Mouse (Mus musculus) C2C12 (cell line): Measurements from ENCODE around the gene Tnfrsf12a. TPM values are rescaled to one million over a fixed set of nuclear protein-coding genes. Genes with fewer than 3 reads are reported as not detected.

Experiments used
- H3K27me3 ChIP-seq: one replicate; pipeline ENCODE4 v1.6.1; 2011; ENCODE audit not compliant: control insufficient read depth, insufficient read depth, insufficient read length
- H3K36me3 ChIP-seq: one replicate; pipeline ENCODE4 v1.6.1; 2011; ENCODE audit not compliant: control insufficient read depth, insufficient read depth
- H3K4me3 ChIP-seq: one replicate; pipeline ENCODE4 v1.5.1; 2011; ENCODE audit warnings: mild to moderate bottlenecking, control low read depth; ENCODE audit not compliant: poor library complexity, insufficient read depth, severe bottlenecking
- H3K79me2 ChIP-seq: one replicate; pipeline ENCODE4 v1.6.1; 2011; ENCODE audit not compliant: control insufficient read depth, insufficient read depth
- H3K79me3 ChIP-seq: one replicate; pipeline ENCODE4 v1.6.1; 2011; ENCODE audit warnings: low read depth, control low read depth
- H3ac ChIP-seq: one replicate; pipeline ENCODE3; 2011; ENCODE audit warnings: low read depth; ENCODE audit not compliant: control insufficient read depth, insufficient read length
- CEBPB ChIP-seq: IDR thresholded peaks from one replicate; pipeline ENCODE4 v1.6.1; 2011; ENCODE audit warnings: low read depth, mild to moderate bottlenecking, control low read depth, moderate library complexity
- CTCF ChIP-seq: IDR thresholded peaks from one replicate; pipeline ENCODE4 v1.5.1; 2011; ENCODE audit not compliant: control insufficient read depth, insufficient read depth, insufficient read length
- FOSL1 ChIP-seq: IDR thresholded peaks from one replicate; pipeline ENCODE4 v1.8.0; 2011; ENCODE audit warnings: mild to moderate bottlenecking, low read length; ENCODE audit not compliant: poor library complexity, insufficient read depth, severe bottlenecking
- MAX ChIP-seq: IDR thresholded peaks from one replicate; pipeline ENCODE4 v1.6.1; 2011; ENCODE audit warnings: mild to moderate bottlenecking, control low read depth
- MYOD1 ChIP-seq: IDR thresholded peaks from one replicate; pipeline ENCODE4 v1.6.1; 2011; ENCODE audit warnings: low read depth; ENCODE audit not compliant: control insufficient read depth, insufficient read length
- MYOG ChIP-seq: IDR thresholded peaks from one replicate; pipeline ENCODE4 v1.6.1; 2011; ENCODE audit not compliant: control insufficient read depth, insufficient read length; ENCODE audit errors: extremely low read depth
- USF1 ChIP-seq: IDR thresholded peaks from one replicate; pipeline ENCODE4 v1.6.1; 2011; ENCODE audit warnings: low read depth, mild to moderate bottlenecking, control low read depth, moderate library complexity
- polyA plus RNA-seq: library from polyadenylated mRNA; unstranded; fragments of >200 nt; fragmentation: generic; extraction: Trizol; gene quantifications from one replicate; pipeline ENCODE4 v1.2.1, GENCODE M21; 2012; ENCODE audit warnings: missing spikeins

The Tnfrsf12a gene
- polyA plus RNA-seq, 1 experiment, result 916 TPM

DNA sequence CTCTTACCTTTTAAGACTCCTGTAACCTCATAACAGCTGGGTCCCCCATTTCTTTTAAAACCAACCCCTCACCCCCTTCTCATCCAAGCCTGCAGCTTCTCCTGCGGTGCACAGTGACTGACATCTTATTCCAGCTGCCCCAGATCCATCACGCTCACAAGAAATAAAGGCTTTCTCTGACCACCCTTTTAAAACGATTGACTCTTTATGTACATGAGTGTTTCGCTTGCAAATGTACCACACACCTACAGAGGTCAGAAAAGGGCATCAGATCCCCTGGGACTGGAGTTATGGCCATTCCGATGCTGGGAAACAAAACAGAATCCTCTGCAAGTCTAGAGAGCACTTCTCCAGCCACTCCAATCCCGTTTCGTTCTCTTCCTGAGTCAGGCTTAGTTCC is 49.5 kb downstream of the Tnfrsf12a start:
- Histone ChIP-seq H3K79me3 (no peaks in the 10 kb centered on the region), H3K36me3 (no peaks in the 10 kb centered on the region), H3K27me3 (peaks cover 28% of the 10 kb centered on the region), H3K4me3 (no peak overlapping the region), H3K79me2 (no peaks in the 10 kb centered on the region), H3ac (no peak overlapping the region)
- TF ChIP-seq FOSL1 (no peak), USF1 (no peak), MYOD1 (no peak), MYOG (no peak), CEBPB (no peak), CTCF (no peak), MAX (no peak)

Other genes with a start within 250 kb of the Tnfrsf12a start
- gene Vmn2r117, start 197.8 kb downstream of the Tnfrsf12a start, polyA plus RNA-seq, result not detected
- gene Zfp213, start 113.2 kb downstream of the Tnfrsf12a start, polyA plus RNA-seq, result 13.0 TPM
- 5.2 TPM for gene Zfp13, start 78.0 kb downstream of the Tnfrsf12a start, polyA plus RNA-seq
- 0.09 TPM for gene Zscan10, start 76.6 kb downstream of the Tnfrsf12a start, polyA plus RNA-seq
- gene Mmp25, start 32.2 kb downstream of the Tnfrsf12a start, polyA plus RNA-seq, result 0.01 TPM
- 0.28 TPM for gene Bicdl2, start 17.0 kb downstream of the Tnfrsf12a start, polyA plus RNA-seq
- 253 TPM for gene Hcfc1r1, start 3.9 kb downstream of the Tnfrsf12a start, polyA plus RNA-seq
- 60.5 TPM for gene Thoc6, start 3.6 kb downstream of the Tnfrsf12a start, polyA plus RNA-seq
- not detected for gene Cldn6, start 1.8 kb upstream of the Tnfrsf12a start, polyA plus RNA-seq
- 0.54 TPM for gene Cldn9, start 6.6 kb upstream of the Tnfrsf12a start, polyA plus RNA-seq
- 0.01 TPM for gene 1520401A03Rik, start 45.3 kb upstream of the Tnfrsf12a start, polyA plus RNA-seq
- 14.8 TPM for gene Pkmyt1, start 48.9 kb upstream of the Tnfrsf12a start, polyA plus RNA-seq
- gene Paqr4, start 63.4 kb upstream of the Tnfrsf12a start, polyA plus RNA-seq, result 12.5 TPM
- gene Kremen2, start 68.4 kb upstream of the Tnfrsf12a start, polyA plus RNA-seq, result 0.05 TPM
- gene Flywch1, start 94.1 kb upstream of the Tnfrsf12a start, polyA plus RNA-seq, result 92.5 TPM
- 0.27 TPM for gene Flywch2, start 108.6 kb upstream of the Tnfrsf12a start, polyA plus RNA-seq
- gene Srrm2, start 113.1 kb upstream of the Tnfrsf12a start, polyA plus RNA-seq, result 63.8 TPM
- gene Elob, start 151.7 kb upstream of the Tnfrsf12a start, polyA plus RNA-seq, result 852 TPM
- not detected for gene Prss33, start 158.6 kb upstream of the Tnfrsf12a start, polyA plus RNA-seq
- gene Prss32, start 166.4 kb upstream of the Tnfrsf12a start, polyA plus RNA-seq, result 0.02 TPM
- 0.02 TPM for gene Prss41, start 166.7 kb upstream of the Tnfrsf12a start, polyA plus RNA-seq
- gene Prss21, start 190.6 kb upstream of the Tnfrsf12a start, polyA plus RNA-seq, result not detected
- not detected for gene Dcpp1, start 203.4 kb upstream of the Tnfrsf12a start, polyA plus RNA-seq
- gene Dcpp2, start 203.4 kb upstream of the Tnfrsf12a start, polyA plus RNA-seq, result not detected
- gene Dcpp3, start 240.0 kb upstream of the Tnfrsf12a start, polyA plus RNA-seq, result not detected